ENCODE assay signal across 14 mouse cellular contexts in genomic region chr13:43587844-43588840, GRCm38 (mm10). TPM values are rescaled to one million over a fixed set of nuclear protein-coding genes. Genes with fewer than 3 reads are reported as not detected.
A peak's percentile ranks its signal among the peaks of the same experiment; 100 is the strongest.
DNase-seq lines count a peak whose midpoint lies in the region; ATAC-seq and TF ChIP-seq lines count a peak whose summit lies in the region.
"Had no signal": no experiment of that assay in that cellular context is flagged by ENCODE, and none has a peak within 500 bp of the region (broad histone marks: within the 10 kb centered on the region; RNA-seq: fewer than 3 reads in every experiment).

No protein-coding gene starts in this region.

- H3K27me3 ChIP-seq in embryonic facial prominence, embryonic 13.5 days: no peaks in the 10 kb centered on the region; the same call in 1 of the 2 replicates
- H3K27me3 ChIP-seq in embryonic facial prominence, embryonic 10.5 days (replicated peaks; ENCODE audit: low read depth, poor library complexity, severe bottlenecking): peaks cover 16% of the 10 kb centered on the region; the same call in 1 of the 2 replicates
- no peaks in the 10 kb centered on the region for H3K27me3 ChIP-seq in hindbrain, postnatal 0 days (ENCODE audit: insufficient read depth, low read length)
- 0 out of 2 replicates have a peak, but pooled peaks cover 4% of the 10 kb centered on the region for H3K27me3 ChIP-seq in hindbrain, embryonic 10.5 days (ENCODE audit: insufficient read depth, poor library complexity, severe bottlenecking)
- H3K27me3 ChIP-seq: forebrain, embryonic 15.5 days had no signal

- TF ChIP-seq CTCF in hindbrain, postnatal 0 days (IDR thresholded peaks at IDR 0.05; ENCODE audit: low read depth): no peak
- no peak for TF ChIP-seq CTCF in brain, embryonic 14.5 days (IDR thresholded peaks at IDR 0.05; ENCODE audit: borderline replicate concordance, extremely low read depth, insufficient read depth, insufficient read length)
- TF ChIP-seq CTCF in embryonic fibroblast, embryonic 13.5 days (IDR thresholded peaks at IDR 0.05; ENCODE audit: borderline replicate concordance, insufficient read depth, low read length): no peak

- H3K4me3 ChIP-seq in embryonic facial prominence, embryonic 13.5 days: no peak overlapping the region
- no peak overlapping the region for H3K4me3 ChIP-seq in embryonic facial prominence, embryonic 10.5 days
- H3K4me3 ChIP-seq in hindbrain, postnatal 0 days (ENCODE audit: low read length): no peak overlapping the region
- no peak overlapping the region for H3K4me3 ChIP-seq in hindbrain, embryonic 10.5 days
- H3K4me3 ChIP-seq in embryonic fibroblast, embryonic 13.5 days (ENCODE audit: insufficient read depth, low read length): no peak overlapping the region
- H3K4me3 ChIP-seq: forebrain, embryonic 15.5 days; layer of hippocampus, adult 2 months had no signal

- no peak overlapping the region for H3K9ac ChIP-seq in embryonic facial prominence, embryonic 13.5 days
- H3K9ac ChIP-seq in hindbrain, postnatal 0 days (replicated peaks; ENCODE audit: low read length): no peak overlapping the region
- H3K9ac ChIP-seq: forebrain, embryonic 15.5 days had no signal

- DNase-seq in embryonic facial prominence, embryonic 10.5 days (ENCODE audit: low spot score): no peak
- DNase-seq in hindbrain, postnatal 0 days (ENCODE audit: low spot score): peak; percentile 45
- DNase-seq in hindbrain, embryonic 10.5 days (ENCODE audit: low spot score): no peak
- peak; percentile 55 for DNase-seq in brain, embryonic 14.5 days (ENCODE audit: low read depth)
- no peak for DNase-seq in kidney, adult 9 months
- no peak for DNase-seq in spleen, postnatal 36 days (ENCODE audit: low spot score in 2 of 2)
- DNase-seq: adrenal gland, adult 2 months; spleen, adult 18-20 months had no signal

- no peaks in the 10 kb centered on the region for H3K9me3 ChIP-seq in embryonic facial prominence, embryonic 13.5 days
- no peaks in the 10 kb centered on the region for H3K9me3 ChIP-seq in embryonic facial prominence, embryonic 10.5 days
- H3K9me3 ChIP-seq in hindbrain, postnatal 0 days (ENCODE audit: low read length): no peaks in the 10 kb centered on the region
- H3K9me3 ChIP-seq in hindbrain, embryonic 10.5 days: no peaks in the 10 kb centered on the region
- H3K9me3 ChIP-seq: forebrain, embryonic 15.5 days had no signal

- TF ChIP-seq POLR2A in brain, embryonic 14.5 days (IDR thresholded peaks at IDR 0.05; ENCODE audit: borderline replicate concordance, extremely low read depth, insufficient read depth, insufficient read length, poor library complexity, severe bottlenecking): no peak
- no peak for TF ChIP-seq POLR2A in embryonic fibroblast, embryonic 13.5 days (IDR thresholded peaks at IDR 0.05; ENCODE audit: low read depth, low read length)

- no peaks in the 10 kb centered on the region for H3K36me3 ChIP-seq in embryonic facial prominence, embryonic 13.5 days
- no peaks in the 10 kb centered on the region for H3K36me3 ChIP-seq in embryonic facial prominence, embryonic 10.5 days (replicated peaks)
- no peaks in the 10 kb centered on the region for H3K36me3 ChIP-seq in hindbrain, postnatal 0 days (ENCODE audit: insufficient read depth, low read length)
- no peaks in the 10 kb centered on the region for H3K36me3 ChIP-seq in hindbrain, embryonic 10.5 days
- H3K36me3 ChIP-seq: forebrain, embryonic 15.5 days had no signal

- peaks cover 13% of the 10 kb centered on the region for H3K4me1 ChIP-seq in embryonic facial prominence, embryonic 13.5 days
- H3K4me1 ChIP-seq in embryonic facial prominence, embryonic 10.5 days: peaks cover under 1% of the 10 kb centered on the region; the same call in 1 of the 2 replicates
- H3K4me1 ChIP-seq in hindbrain, postnatal 0 days (ENCODE audit: insufficient read depth, low read length): peaks cover 3% of the 10 kb centered on the region; the same call in 1 of the 2 replicates
- H3K4me1 ChIP-seq in hindbrain, embryonic 10.5 days (replicated peaks): 0 out of 2 replicates have a peak, but pooled peaks cover 7% of the 10 kb centered on the region
- no peaks in the 10 kb centered on the region; the same call in 1 of the 2 replicates for H3K4me1 ChIP-seq in embryonic fibroblast, embryonic 13.5 days (ENCODE audit: control insufficient read depth, insufficient read depth, low read length)

- no peak overlapping the region for H3K4me2 ChIP-seq in embryonic facial prominence, embryonic 13.5 days
- no peak overlapping the region for H3K4me2 ChIP-seq in hindbrain, postnatal 0 days (ENCODE audit: low read depth, low read length)
- H3K4me2 ChIP-seq: forebrain, embryonic 15.5 days; liver, embryonic 11.5 days had no signal

- WGBS in embryonic facial prominence, embryonic 13.5 days: 54% methylated on average over 14 of the region's 14 CpGs
- 82% methylated on average over 14 of the region's 14 CpGs for WGBS in embryonic facial prominence, embryonic 10.5 days
- whole genome bisulfite sequencing in hindbrain, postnatal 0 days: 73% methylated on average over 14 of the region's 14 CpGs
- 86% methylated on average over 14 of the region's 14 CpGs for WGBS in hindbrain, embryonic 10.5 days

- H3K27ac ChIP-seq in embryonic facial prominence, embryonic 13.5 days: peak overlapping the region; percentile 68
- no peak overlapping the region for H3K27ac ChIP-seq in embryonic facial prominence, embryonic 10.5 days (replicated peaks)
- H3K27ac ChIP-seq in hindbrain, postnatal 0 days: no peak overlapping the region
- no peak overlapping the region for H3K27ac ChIP-seq in hindbrain, embryonic 10.5 days
- peak overlapping the region; percentile 68 for H3K27ac ChIP-seq in embryonic fibroblast, embryonic 13.5 days (ENCODE audit: insufficient read depth, low read length)
- H3K27ac ChIP-seq: layer of hippocampus, adult 2 months had no signal

- ATAC-seq in embryonic facial prominence, embryonic 13.5 days (ENCODE audit: insufficient number of reproducible peaks, insufficient read depth, low FRiP score, low TSS enrichment, low read depth): no peak
- ATAC-seq in hindbrain, postnatal 0 days: no peak
- ATAC-seq: forebrain, embryonic 15.5 days; intestine, postnatal 0 days had no signal

RNA-seq across cellular contexts. Expression of gene Rnf182, which starts 27.4 kb away (rescaled TPM):
- 10.7 and 13.4 TPM in 2 replicates for polyA plus RNA-seq in embryonic facial prominence, embryonic 13.5 days (2015; fragmentation: Nextera tagmentation; extraction: Ambion mirVana)
- polyA plus RNA-seq in embryonic facial prominence, embryonic 10.5 days (2016; fragmentation: Nextera tagmentation; extraction: Ambion mirVana): 5.3 and 7.1 TPM in 2 replicates
- total RNA-seq in hindbrain, postnatal 0 days (2014; rRNA removed): 7.5 and 10.0 TPM in 2 replicates
- polyA plus RNA-seq in hindbrain, postnatal 0 days (2015; fragmentation: Nextera tagmentation; extraction: Ambion mirVana): 20.7 and 26.2 TPM in 2 replicates
- polyA plus RNA-seq in hindbrain, embryonic 10.5 days (2016; fragmentation: Nextera tagmentation; extraction: Ambion mirVana): 4.6 and 6.6 TPM in 2 replicates
- 26.8 and 27.2 TPM in 2 replicates for polyA plus RNA-seq in brain, embryonic 14.5 days (2012; rRNA removed)
- 0.47 TPM in 1 of 2 replicates, not detected in the other for polyA plus RNA-seq in embryonic fibroblast, embryonic 13.5 days (2011; ENCODE audit: insufficient read length, low read depth, missing spikeins)

RNA-seq across cellular contexts. Expression of gene Mcur1, which starts 28.2 kb away (rescaled TPM):
- 13.8 and 16.0 TPM in 2 replicates for polyA plus RNA-seq in embryonic facial prominence, embryonic 13.5 days (2015; fragmentation: Nextera tagmentation; extraction: Ambion mirVana)
- polyA plus RNA-seq in embryonic facial prominence, embryonic 10.5 days (2016; fragmentation: Nextera tagmentation; extraction: Ambion mirVana): 9.5 and 10.1 TPM in 2 replicates
- total RNA-seq in hindbrain, postnatal 0 days (2014; rRNA removed): 9.3 and 12.4 TPM in 2 replicates
- polyA plus RNA-seq in hindbrain, postnatal 0 days (2015; fragmentation: Nextera tagmentation; extraction: Ambion mirVana): 8.0 and 8.4 TPM in 2 replicates
- 7.3 and 8.9 TPM in 2 replicates for polyA plus RNA-seq in hindbrain, embryonic 10.5 days (2016; fragmentation: Nextera tagmentation; extraction: Ambion mirVana)
- polyA plus RNA-seq in brain, embryonic 14.5 days (2012; rRNA removed): 9.2 and 10.0 TPM in 2 replicates
- 11.8 and 14.1 TPM in 2 replicates for polyA plus RNA-seq in embryonic fibroblast, embryonic 13.5 days (2011; ENCODE audit: insufficient read length, low read depth, missing spikeins)

Comparison
In these comparisons a context has a peak if more than half of its experiments do, and no peak if none do; other contexts are left out.
1. H3K27ac ChIP-seq: peak in embryonic facial prominence, embryonic 13.5 days (single experiment) and embryonic fibroblast, embryonic 13.5 days (single experiment); none in embryonic facial prominence, embryonic 10.5 days (single experiment), hindbrain, postnatal 0 days (single experiment) and hindbrain, embryonic 10.5 days (single experiment).
2. DNase-seq: peak in hindbrain, postnatal 0 days (single experiment) and brain, embryonic 14.5 days (single experiment); none in embryonic facial prominence, embryonic 10.5 days (single experiment), hindbrain, embryonic 10.5 days (single experiment), kidney, adult 9 months (single experiment) and spleen, postnatal 36 days (0 of 2).